Mouse (Mus musculus) bone marrow, adult 2 months (tissue): ENCODE data around the gene Naga.

Experiments
- CTCF ChIP-seq: fragments of 200-500 bp; IDR thresholded peaks from 2 replicates; pipeline ENCODE4 v1.5.1; 2011; ENCODE audit warnings: low read length, control low read depth; ENCODE audit not compliant: control insufficient read depth, insufficient read depth
- POLR2A ChIP-seq: fragments of 200-500 bp; IDR thresholded peaks from 2 replicates; pipeline ENCODE4 v1.6.1; 2011; ENCODE audit warnings: low read depth, mild to moderate bottlenecking, control low read depth, low read length, borderline replicate concordance; ENCODE audit not compliant: control insufficient read depth

GRCm38 (mm10) chr15:82286157-82286556 is 52.6 kb downstream of the Naga start:
- TF ChIP-seq CTCF (no peak), POLR2A (no peak)
